Mouse (Mus musculus) embryonic facial prominence, embryonic 13.5 days (tissue): ENCODE results near the gene Tlk2. TPM values are rescaled to one million over a fixed set of nuclear protein-coding genes. Genes with fewer than 3 reads are reported as not detected.

Source experiments
- ATAC-seq: fragments of 200-750 bp; cut with Nextera tagmentation; 2 replicates; pipeline ENCODE4 v1.8.0; 2017; ENCODE audit warnings: low read depth; ENCODE audit not compliant: insufficient number of reproducible peaks, insufficient read depth, low FRiP score, low TSS enrichment
- H3K27ac ChIP-seq: fragments of 300-500 bp; sonication (generic); 2 replicates; pipeline ENCODE4 v1.5.1; 2015; ENCODE audit warnings: moderate library complexity, mild to moderate bottlenecking, inconsistent platforms
- H3K27me3 ChIP-seq: fragments of 300-500 bp; sonication (generic); 2 replicates; pipeline ENCODE4 v1.6.1; 2015; ENCODE audit warnings: mild to moderate bottlenecking, inconsistent platforms
- H3K36me3 ChIP-seq: fragments of 300-500 bp; sonication (generic); 2 replicates; pipeline ENCODE4 v1.6.1; 2015; ENCODE audit warnings: mild to moderate bottlenecking, inconsistent platforms
- H3K4me1 ChIP-seq: fragments of 300-500 bp; sonication (generic); 2 replicates; pipeline ENCODE4 v1.6.1; 2015; ENCODE audit warnings: inconsistent platforms
- H3K4me2 ChIP-seq: fragments of 300-500 bp; sonication (generic); 2 replicates; pipeline ENCODE4 v1.6.1; 2015; ENCODE audit warnings: moderate library complexity, mild to moderate bottlenecking, inconsistent platforms
- H3K4me3 ChIP-seq: fragments of 300-500 bp; sonication (generic); 2 replicates; pipeline ENCODE4 v1.5.1; 2015; ENCODE audit warnings: mild to moderate bottlenecking, inconsistent platforms
- H3K9ac ChIP-seq: fragments of 300-500 bp; sonication (generic); 2 replicates; pipeline ENCODE4 v1.6.1; 2015; ENCODE audit warnings: mild to moderate bottlenecking, inconsistent platforms
- H3K9me3 ChIP-seq: fragments of 300-500 bp; sonication (generic); 2 replicates; pipeline ENCODE4 v1.6.1; 2016; ENCODE audit warnings: inconsistent platforms
- WGBS: fragments of 180-500 bp; shearing (Covaris S2); methylation state at CpG from one replicate; pipeline ENCODE4 v1.1.7; 2015; ENCODE audit warnings: mixed read lengths; 5-methylcytosine and 5-hydroxymethylcytosine counted together
- polyA plus RNA-seq: library from polyadenylated mRNA; unstranded; fragments of >200 nt; fragmentation: Nextera tagmentation; extraction: Ambion mirVana; gene quantifications from 2 replicates; pipeline ENCODE4 v1.2.1, GENCODE M21; 2015

Gene Tlk2
- polyA plus RNA-seq, 1 experiment from 2014 or later, result 23.9 TPM

- H3K4me3 ChIP-seq, result no peak overlapping the region
- no peaks in the 10 kb centered on the region for H3K4me1 ChIP-seq
- no peaks in the 10 kb centered on the region for H3K27me3 ChIP-seq
- H3K27ac ChIP-seq, result no peak overlapping the region
- WGBS, result 87% methylated on average over 69 of the region's 69 CpGs
- no peak for ATAC-seq
- H3K9me3 ChIP-seq, result peaks cover 28% of the 10 kb centered on the region
- no peak overlapping the region for H3K4me2 ChIP-seq
- no peak overlapping the region for H3K9ac ChIP-seq
- no peaks in the 10 kb centered on the region for H3K36me3 ChIP-seq
Observed at GRCm38 (mm10) chr11:105164516-105165510, 13.8 kb upstream of the Tlk2 start.

GRCm38 (mm10) chr11:105166780-105167179 lies 11.8 kb upstream of the Tlk2 start:
- ATAC-seq, result no peak
- no peaks in the 10 kb centered on the region for H3K27me3 ChIP-seq

DNA sequence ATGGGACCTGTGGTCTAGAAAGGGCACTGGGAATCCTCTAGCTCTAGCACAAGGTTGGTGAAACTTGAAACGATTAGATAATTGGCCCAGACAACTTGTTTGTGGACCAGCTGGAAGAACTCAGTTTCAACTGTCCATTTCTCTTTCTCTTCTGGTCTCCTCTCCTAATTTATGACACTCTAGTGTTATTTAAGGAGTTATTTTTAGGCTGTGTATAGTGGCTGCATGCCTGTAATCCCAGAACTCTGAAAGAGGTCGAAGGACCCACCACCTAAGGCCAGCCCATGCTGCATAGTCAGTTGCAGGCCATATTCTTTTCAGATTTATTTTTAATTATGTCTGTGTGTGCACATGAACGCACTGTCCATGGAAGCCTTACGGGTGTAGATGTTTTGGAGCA lies 916 bp downstream of the Tlk2 start:
- no peaks in the 10 kb centered on the region for H3K9me3 ChIP-seq
- peaks cover 20% of the 10 kb centered on the region for H3K36me3 ChIP-seq
- no peaks in the 10 kb centered on the region for H3K27me3 ChIP-seq
- no peak overlapping the region; the same call in 1 of the 2 replicates for H3K27ac ChIP-seq
- ATAC-seq, result no peak
- peaks cover 26% of the 10 kb centered on the region for H3K4me1 ChIP-seq
- WGBS, result 83% methylated on average over 4 of the region's 4 CpGs
- H3K4me3 ChIP-seq, result peak overlapping the region; percentile 92
- no peak overlapping the region for H3K9ac ChIP-seq
- H3K4me2 ChIP-seq, result peak overlapping the region; percentile 82

More at GRCm38 (mm10) chr11:105166780-105167179, 11.8 kb upstream of the Tlk2 start:
- no peak overlapping the region for H3K4me2 ChIP-seq
- H3K9ac ChIP-seq, result no peak overlapping the region
- no peaks in the 10 kb centered on the region for H3K4me1 ChIP-seq
- 89% methylated on average over 10 of the region's 10 CpGs for WGBS
- no peak overlapping the region for H3K27ac ChIP-seq
- no peak overlapping the region for H3K4me3 ChIP-seq
- H3K9me3 ChIP-seq, result peaks cover 27% of the 10 kb centered on the region
- H3K36me3 ChIP-seq, result no peaks in the 10 kb centered on the region

GRCm38 (mm10) chr11:105180471-105181091 lies 2.0 kb downstream of the Tlk2 start:
- no peaks in the 10 kb centered on the region for H3K27me3 ChIP-seq
- H3K4me1 ChIP-seq, result peaks cover 26% of the 10 kb centered on the region
- peak overlapping the region; percentile 82 for H3K4me2 ChIP-seq
- WGBS, result under 1% methylated on average over 35 of the region's 35 CpGs
- H3K27ac ChIP-seq, result peak overlapping the region; percentile 93
- H3K36me3 ChIP-seq, result peaks cover 29% of the 10 kb centered on the region
- peak overlapping the region; percentile 93 for H3K9ac ChIP-seq
- ATAC-seq, result peak; percentile 52
- no peaks in the 10 kb centered on the region for H3K9me3 ChIP-seq
- peak overlapping the region; percentile 92 for H3K4me3 ChIP-seq

DNA sequence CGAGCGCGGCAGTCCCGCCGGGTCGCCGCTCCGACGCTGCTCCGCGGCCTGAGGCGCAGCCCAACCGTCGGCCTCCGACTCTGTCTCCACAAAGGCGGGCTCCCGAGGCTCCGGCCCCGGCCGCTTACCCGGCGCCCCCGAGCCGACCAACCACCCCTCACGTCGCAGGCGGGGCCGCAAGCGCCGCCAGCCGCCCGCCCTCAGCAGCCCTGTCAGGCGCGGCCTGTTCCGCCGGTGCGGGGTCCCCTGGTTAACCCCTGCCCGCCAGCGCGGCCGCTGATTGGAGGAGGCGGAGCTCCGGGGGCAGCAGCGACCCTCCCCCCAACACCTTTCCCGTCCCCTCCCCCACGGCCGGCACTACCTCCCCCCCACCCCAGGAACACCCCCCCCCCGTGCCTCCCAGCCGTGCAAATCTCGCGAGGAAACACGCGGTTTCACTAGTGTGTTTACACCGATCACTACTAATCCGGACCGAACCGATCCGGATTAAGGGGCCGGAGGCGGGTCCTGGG lies 2.6 kb downstream of the Tlk2 start:
- peak overlapping the region; percentile 92 for H3K4me3 ChIP-seq

GRCm38 (mm10) chr11:105181689-105182460 lies 3.3 kb downstream of the Tlk2 start:
- Histone ChIP-seq H3K4me3 (peak overlapping the region; percentile 92), H3K9me3 (no peaks in the 10 kb centered on the region), H3K27me3 (no peaks in the 10 kb centered on the region), H3K36me3 (peaks cover 42% of the 10 kb centered on the region), H3K9ac (peak overlapping the region; percentile 99), H3K27ac (peak overlapping the region; percentile 95), H3K4me1 (peaks cover 26% of the 10 kb centered on the region), H3K4me2 (peak overlapping the region; percentile 74)
- ATAC-seq, result peak; percentile 74
- 3% methylated on average over 84 of the region's 89 CpGs for WGBS

More for the DNA sequence above, 2.6 kb downstream of the Tlk2 start:
- Histone ChIP-seq H3K4me1 (peaks cover 26% of the 10 kb centered on the region), H3K27me3 (no peaks in the 10 kb centered on the region), H3K9ac (peak overlapping the region; percentile 99), H3K36me3 (peaks cover 35% of the 10 kb centered on the region), H3K9me3 (no peaks in the 10 kb centered on the region), H3K27ac (peak overlapping the region; percentile 95), H3K4me2 (peak overlapping the region; percentile 82)
- peak; percentile 97 for ATAC-seq
- under 1% methylated on average over 47 of the region's 60 CpGs for WGBS

- ATAC-seq, result no peak
- peaks cover 44% of the 10 kb centered on the region for H3K36me3 ChIP-seq
- H3K9me3 ChIP-seq, result no peaks in the 10 kb centered on the region
- peak overlapping the region; percentile 95 for H3K27ac ChIP-seq
- H3K9ac ChIP-seq, result peak overlapping the region; percentile 99
- peak overlapping the region; percentile 92 for H3K4me3 ChIP-seq
- H3K4me2 ChIP-seq, result peak overlapping the region; percentile 74
- H3K27me3 ChIP-seq, result no peaks in the 10 kb centered on the region
- WGBS, result 2% methylated on average over 4 of the region's 4 CpGs
- H3K4me1 ChIP-seq, result peaks cover 26% of the 10 kb centered on the region
Observed at GRCm38 (mm10) chr11:105182461-105182855, 3.9 kb downstream of the Tlk2 start.

- H3K4me3 ChIP-seq, result no peak overlapping the region
- no peaks in the 10 kb centered on the region for H3K27me3 ChIP-seq
- no peak overlapping the region for H3K9ac ChIP-seq
- no peak overlapping the region for H3K4me2 ChIP-seq
- peaks cover 19% of the 10 kb centered on the region for H3K4me1 ChIP-seq
- peaks cover 39% of the 10 kb centered on the region for H3K36me3 ChIP-seq
- H3K9me3 ChIP-seq, result no peaks in the 10 kb centered on the region
- no peak overlapping the region for H3K27ac ChIP-seq
- 93% methylated on average over 3 of the region's 3 CpGs for WGBS
- ATAC-seq, result no peak
Observed at GRCm38 (mm10) chr11:105184678-105185077, 6.1 kb downstream of the Tlk2 start.

- WGBS, result 91% methylated on average over 3 of the region's 3 CpGs
- no peak overlapping the region for H3K4me2 ChIP-seq
- no peaks in the 10 kb centered on the region for H3K27me3 ChIP-seq
Observed at GRCm38 (mm10) chr11:105192186-105192585, 13.6 kb downstream of the Tlk2 start.

DNA sequence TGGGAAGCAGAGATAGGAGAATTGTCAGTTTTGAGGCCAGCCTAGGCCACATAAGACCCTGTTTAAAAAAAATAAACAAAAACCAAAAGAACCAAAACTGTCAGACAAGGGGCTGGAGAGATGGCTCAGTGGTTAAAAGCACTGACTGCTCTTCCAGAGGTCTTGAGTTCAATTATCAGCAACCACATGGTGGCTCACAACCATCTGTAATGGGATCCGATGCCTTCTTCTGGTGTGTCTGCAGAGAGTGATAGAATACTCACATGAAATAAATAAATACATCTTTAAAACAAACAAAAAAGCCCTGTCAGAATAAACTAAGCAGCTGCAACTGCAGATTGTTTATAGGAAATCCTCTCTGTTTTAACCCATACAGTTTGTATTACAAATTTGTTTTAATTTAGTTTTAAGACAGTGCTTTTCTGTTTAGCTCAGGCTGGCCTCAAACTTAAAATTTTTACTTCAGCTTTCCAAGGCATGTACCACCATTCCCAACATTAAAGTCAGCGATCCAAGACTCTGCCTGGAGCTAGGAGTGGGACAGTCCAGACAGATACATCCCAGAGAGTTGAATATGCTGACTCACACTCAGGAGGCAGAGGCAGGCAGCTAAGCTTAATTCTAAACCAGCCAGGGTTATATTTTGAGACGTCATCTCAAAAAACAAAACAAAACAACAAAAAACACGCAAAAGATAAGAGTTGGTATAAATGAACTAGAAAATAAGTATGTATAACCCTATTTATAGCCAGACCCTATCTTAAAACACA lies 18.5 kb downstream of the Tlk2 start:
- no peaks in the 10 kb centered on the region for H3K27me3 ChIP-seq
- WGBS, result 83% methylated on average over 4 of the region's 4 CpGs
- H3K9me3 ChIP-seq, result no peaks in the 10 kb centered on the region
- no peak overlapping the region for H3K4me2 ChIP-seq
- H3K9ac ChIP-seq, result no peak overlapping the region
- no peaks in the 10 kb centered on the region for H3K4me1 ChIP-seq
- no peak for ATAC-seq
- no peak overlapping the region for H3K4me3 ChIP-seq
- no peak overlapping the region for H3K27ac ChIP-seq
- peaks cover 15% of the 10 kb centered on the region; the same call in 1 of the 2 replicates for H3K36me3 ChIP-seq

More at GRCm38 (mm10) chr11:105192186-105192585, 13.6 kb downstream of the Tlk2 start:
- no peaks in the 10 kb centered on the region; the same call in 1 of the 2 replicates for H3K4me1 ChIP-seq
- no peak overlapping the region for H3K27ac ChIP-seq
- H3K9me3 ChIP-seq, result no peaks in the 10 kb centered on the region
- peaks cover 23% of the 10 kb centered on the region for H3K36me3 ChIP-seq
- H3K4me3 ChIP-seq, result no peak overlapping the region
- ATAC-seq, result no peak
- H3K9ac ChIP-seq, result no peak overlapping the region
